Mouse (Mus musculus) bone marrow macrophage, adult 2 months (primary cell): Measurements from ENCODE around the gene Gabrb1. TPM values are rescaled to one million over a fixed set of nuclear protein-coding genes. Genes with fewer than 3 reads are reported as not detected.
"Not testable (repeated sequence)": the region's sequence is repeated elsewhere in the genome, so short reads cannot be mapped to it uniquely, and the experiment has no call there.

ENCODE experiments used
- H3K27ac ChIP-seq: 2 replicates; pipeline ENCODE4 v1.5.1; 2012; ENCODE audit warnings: low read depth, low read length; ENCODE audit not compliant: insufficient read depth
- H3K4me1 ChIP-seq: 2 replicates; pipeline ENCODE4 v1.6.1; 2012; ENCODE audit warnings: low read length; ENCODE audit not compliant: control insufficient read depth, insufficient read depth
- H3K4me3 ChIP-seq: 2 replicates; pipeline ENCODE4 v1.5.1; 2012; ENCODE audit warnings: mild to moderate bottlenecking, low read length, moderate library complexity; ENCODE audit not compliant: insufficient read depth
- CTCF ChIP-seq: IDR thresholded peaks from 2 replicates; pipeline ENCODE4 v1.5.1; 2012; ENCODE audit warnings: low read depth, mild to moderate bottlenecking, low read length, moderate library complexity
- POLR2A ChIP-seq: IDR thresholded peaks from 2 replicates; pipeline ENCODE4 v1.6.1; 2012; ENCODE audit warnings: mild to moderate bottlenecking, low read depth, low read length, borderline replicate concordance
- polyA plus RNA-seq: library from polyadenylated mRNA; stranded (reverse); fragments of >200 nt; gene quantifications from 2 replicates; pipeline ENCODE4 v1.2.4, GENCODE M21; 2012; ENCODE audit not compliant: missing spikeins, insufficient read depth, insufficient read length

The Gabrb1 gene
- polyA plus RNA-seq, 1 experiment: not detected

- H3K27ac ChIP-seq: no peak overlapping the region
- no peak overlapping the region for H3K4me3 ChIP-seq
- TF ChIP-seq CTCF: no peak
- TF ChIP-seq POLR2A: no peak
- no peaks in the 10 kb centered on the region for H3K4me1 ChIP-seq
Measured at GRCm38 (mm10) chr5:72095015-72095414, 437.1 kb downstream of the Gabrb1 start.

GRCm38 (mm10) chr5:72104274-72104921, 446.5 kb downstream of the Gabrb1 start:
- no peak overlapping the region for H3K27ac ChIP-seq
- TF ChIP-seq POLR2A (no peak), CTCF (no peak)
- H3K4me3 ChIP-seq: no peak overlapping the region
- no peaks in the 10 kb centered on the region for H3K4me1 ChIP-seq

- Histone ChIP-seq H3K4me3 (no peak overlapping the region), H3K4me1 (no peaks in the 10 kb centered on the region), H3K27ac (no peak overlapping the region)
- TF ChIP-seq CTCF: no peak
- TF ChIP-seq POLR2A: no peak
Measured at GRCm38 (mm10) chr5:72122414-72123037, 464.6 kb downstream of the Gabrb1 start.

- Histone ChIP-seq H3K27ac (no peak overlapping the region), H3K4me3 (no peak overlapping the region), H3K4me1 (no peaks in the 10 kb centered on the region)
- TF ChIP-seq CTCF (no peak), POLR2A (no peak)
Measured at GRCm38 (mm10) chr5:72126681-72127080, 468.8 kb downstream of the Gabrb1 start.

- Histone ChIP-seq H3K4me1 (no peaks in the 10 kb centered on the region), H3K27ac (no peak overlapping the region), H3K4me3 (no peak overlapping the region)
- no peak for TF ChIP-seq POLR2A
- TF ChIP-seq CTCF: no peak
Measured at GRCm38 (mm10) chr5:72133906-72134305, 476.0 kb downstream of the Gabrb1 start.

- no peak overlapping the region for H3K4me3 ChIP-seq
- TF ChIP-seq POLR2A (no peak), CTCF (no peak)
- H3K4me1 ChIP-seq: no peaks in the 10 kb centered on the region
- H3K27ac ChIP-seq: no peak overlapping the region
Measured at GRCm38 (mm10) chr5:72138256-72138655, 480.3 kb downstream of the Gabrb1 start.

- no peak overlapping the region for H3K27ac ChIP-seq
- H3K4me1 ChIP-seq: no peaks in the 10 kb centered on the region
Measured at GRCm38 (mm10) chr5:72139619-72140018, 481.7 kb downstream of the Gabrb1 start.

GRCm38 (mm10) chr5:72148679-72149078, 490.8 kb downstream of the Gabrb1 start:
- TF ChIP-seq CTCF: no peak
- TF ChIP-seq POLR2A: no peak
- no peak overlapping the region for H3K4me3 ChIP-seq
- H3K27ac ChIP-seq: no peak overlapping the region
- no peaks in the 10 kb centered on the region for H3K4me1 ChIP-seq

More at GRCm38 (mm10) chr5:72139619-72140018, 481.7 kb downstream of the Gabrb1 start:
- H3K4me3 ChIP-seq: no peak overlapping the region
- TF ChIP-seq CTCF (no peak), POLR2A (no peak)

GRCm38 (mm10) chr5:72150870-72151269, 493.0 kb downstream of the Gabrb1 start:
- no peak for TF ChIP-seq CTCF
- TF ChIP-seq POLR2A: no peak
- Histone ChIP-seq H3K27ac (no peak overlapping the region), H3K4me1 (no peaks in the 10 kb centered on the region), H3K4me3 (no peak overlapping the region)

GRCm38 (mm10) chr5:72155686-72156085, 497.8 kb downstream of the Gabrb1 start:
- H3K27ac ChIP-seq, H3K4me1 ChIP-seq, H3K4me3 ChIP-seq: not testable (repeated sequence)
